Mouse (Mus musculus): Measurements from ENCODE around the gene Hmgcl. TPM values are rescaled to one million over a fixed set of nuclear protein-coding genes. Genes with fewer than 3 reads are reported as not detected.
"Not testable (repeated sequence)": the region's sequence is repeated elsewhere in the genome, so short reads cannot be mapped to it uniquely, and the experiment has no call there.

The Hmgcl gene
- polyA plus RNA-seq, 1 experiment from 2014 or later = 71.0 TPM

DNA sequence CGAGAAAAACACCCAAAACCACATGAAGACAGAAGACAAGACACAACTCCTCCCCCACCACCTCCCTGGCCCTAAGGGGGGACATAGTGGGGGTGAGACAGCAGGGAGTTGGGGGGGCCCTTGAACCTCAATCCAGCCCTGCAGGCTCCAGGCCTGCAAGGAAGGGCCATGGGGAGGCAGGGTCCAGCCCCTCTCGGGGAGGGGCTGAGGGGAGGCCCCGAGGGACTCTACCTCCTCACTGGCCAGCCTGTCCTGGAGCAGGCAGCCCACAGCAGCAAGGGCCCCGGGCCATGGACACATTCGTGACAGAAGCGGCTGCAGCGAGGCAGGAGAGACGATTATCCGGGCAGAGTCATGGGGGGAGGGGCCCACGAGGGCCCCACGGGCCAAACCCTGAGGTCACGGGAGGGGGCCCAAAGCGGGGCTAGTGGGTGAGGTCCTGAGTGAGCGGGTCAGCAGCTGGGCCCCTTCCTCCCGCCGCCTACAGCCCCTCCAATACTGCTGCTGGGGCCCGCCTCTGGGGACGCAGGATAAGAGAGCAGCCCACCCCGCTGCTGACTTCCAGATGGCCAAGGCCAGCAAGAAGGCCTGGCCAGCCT lies 22.1 kb downstream of the Hmgcl start:
- Histone ChIP-seq H3K4me2 (ENCODE audit: low read length) (no peak overlapping the region), H3K4me3 (ENCODE audit: low read depth, low read length) (no peak overlapping the region), H3K9me3 (replicated peaks; ENCODE audit: control insufficient read depth, low read length) (no peaks in the 10 kb centered on the region), H3K4me1 (ENCODE audit: control insufficient read depth, insufficient read depth, low read length) (peaks cover 12% of the 10 kb centered on the region), H3K27me3 (replicated peaks; ENCODE audit: control insufficient read depth, insufficient read depth, low read length) (no peaks in the 10 kb centered on the region), H3K36me3 (ENCODE audit: control insufficient read depth, insufficient read depth, low read length) (peaks cover 51% of the 10 kb centered on the region), H3K9ac (ENCODE audit: low read length) (no peak overlapping the region), H3K27ac (ENCODE audit: low read depth, low read length) (no peak overlapping the region)
- DNase-seq (ENCODE audit: low spot score) (no peak), ATAC-seq (no peak)
- 84% methylated on average over 19 of the region's 19 CpGs for WGBS

DNA sequence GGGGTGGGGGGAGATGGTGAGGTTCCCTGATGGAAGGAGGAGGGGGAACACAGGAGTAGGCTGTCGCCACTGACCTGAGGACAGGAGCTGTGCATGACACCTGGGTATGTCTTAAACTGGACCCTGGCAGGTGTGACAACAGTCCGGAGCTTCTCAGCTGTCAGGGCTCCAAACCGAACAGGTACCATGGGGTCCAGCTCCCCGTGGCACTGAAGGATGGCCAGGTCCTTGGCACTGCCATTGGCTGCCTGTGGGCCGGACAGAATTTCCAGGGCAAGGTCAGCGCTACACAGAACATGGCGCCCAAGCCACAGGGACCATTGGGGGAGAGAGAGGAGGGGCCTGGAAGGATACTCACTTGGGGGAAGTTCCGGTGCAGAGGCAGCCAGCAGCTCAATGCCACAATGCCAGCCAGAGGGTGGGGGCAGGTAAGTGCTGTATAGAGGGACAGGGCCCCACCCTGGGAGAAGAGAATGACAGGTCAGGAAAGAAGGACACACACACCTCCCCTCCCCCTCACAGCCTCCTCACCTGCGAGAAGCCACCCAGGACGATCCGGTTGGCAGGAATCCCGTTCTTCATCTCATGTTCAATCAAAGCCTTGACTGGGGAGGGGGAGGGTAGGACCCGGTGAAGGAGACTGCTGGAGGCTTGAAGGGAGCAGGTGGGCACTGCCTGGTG lies 23.0 kb downstream of the Hmgcl start:
- WGBS = 85% methylated on average over 13 of the region's 13 CpGs
- Histone ChIP-seq H3K27me3 (replicated peaks; ENCODE audit: control insufficient read depth, insufficient read depth, low read length) (no peaks in the 10 kb centered on the region), H3K27ac (ENCODE audit: low read depth, low read length) (no peak overlapping the region), H3K9ac (ENCODE audit: low read length) (no peak overlapping the region), H3K4me3 (ENCODE audit: low read depth, low read length) (no peak overlapping the region), H3K4me2 (ENCODE audit: low read length) (no peak overlapping the region), H3K9me3 (replicated peaks; ENCODE audit: control insufficient read depth, low read length) (no peaks in the 10 kb centered on the region), H3K36me3 (ENCODE audit: control insufficient read depth, insufficient read depth, low read length) (peaks cover 52% of the 10 kb centered on the region), H3K4me1 (ENCODE audit: control insufficient read depth, insufficient read depth, low read length) (peaks cover 9% of the 10 kb centered on the region)
- ATAC-seq = no peak
- DNase-seq (ENCODE audit: low spot score) = no peak

DNA sequence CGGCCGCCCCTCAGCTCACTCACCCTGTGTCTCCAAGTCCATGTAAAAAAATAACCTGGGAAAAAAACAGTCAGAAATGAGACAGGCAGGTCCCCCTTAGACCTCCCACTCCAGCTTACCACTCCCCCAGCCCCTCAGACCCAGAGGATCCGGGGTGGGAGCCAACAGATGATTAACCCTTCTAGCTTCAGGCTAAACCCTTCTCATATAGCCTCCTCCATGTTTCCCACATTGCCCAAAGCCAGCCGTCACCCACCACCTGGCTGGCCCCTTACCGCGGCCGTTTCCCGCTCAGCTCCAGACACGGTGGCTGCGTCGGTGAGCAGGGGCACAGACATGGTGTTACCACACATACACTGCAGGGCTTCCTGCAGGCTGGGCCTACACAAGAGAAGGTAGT lies 24.3 kb downstream of the Hmgcl start:
- H3K27me3 ChIP-seq (replicated peaks; ENCODE audit: control insufficient read depth, insufficient read depth, low read length) = no peaks in the 10 kb centered on the region
- ATAC-seq (no peak), DNase-seq (ENCODE audit: low spot score) (no peak)
- no peak overlapping the region for H3K27ac ChIP-seq (ENCODE audit: low read depth, low read length)
- peaks cover 65% of the 10 kb centered on the region for H3K36me3 ChIP-seq (ENCODE audit: control insufficient read depth, insufficient read depth, low read length)
- H3K4me2 ChIP-seq (ENCODE audit: low read length) = no peak overlapping the region
- H3K4me1 ChIP-seq (ENCODE audit: control insufficient read depth, insufficient read depth, low read length) = peaks cover 6% of the 10 kb centered on the region; the same call in 1 of the 2 replicates
- no peak overlapping the region for H3K9ac ChIP-seq (ENCODE audit: low read length)
- H3K9me3 ChIP-seq (replicated peaks; ENCODE audit: control insufficient read depth, low read length) = no peaks in the 10 kb centered on the region
- no peak overlapping the region for H3K4me3 ChIP-seq (ENCODE audit: low read depth, low read length)
- 89% methylated on average over 11 of the region's 11 CpGs for WGBS

GRCm38 (mm10) chr4:135971805-135972555 lies 25.7 kb downstream of the Hmgcl start:
- Histone ChIP-seq H3K4me2 (ENCODE audit: low read length) (peak overlapping the region; percentile 95), H3K4me1 (ENCODE audit: control insufficient read depth, insufficient read depth, low read length) (peaks cover 6% of the 10 kb centered on the region; the same call in 1 of the 2 replicates), H3K9ac (ENCODE audit: low read length) (peak overlapping the region; percentile 96), H3K36me3 (ENCODE audit: control insufficient read depth, insufficient read depth, low read length) (peaks cover 66% of the 10 kb centered on the region), H3K27me3 (replicated peaks; ENCODE audit: control insufficient read depth, insufficient read depth, low read length) (no peaks in the 10 kb centered on the region), H3K9me3 (replicated peaks; ENCODE audit: control insufficient read depth, low read length) (no peaks in the 10 kb centered on the region), H3K4me3 (ENCODE audit: low read depth, low read length) (peak overlapping the region; percentile 99), H3K27ac (ENCODE audit: low read depth, low read length) (peak overlapping the region; percentile 52; the same call in 1 of the 2 replicates)
- ATAC-seq (peak; percentile 55), DNase-seq (ENCODE audit: low spot score) (no peak)
- WGBS = under 1% methylated on average over 35 of the region's 35 CpGs

- no peaks in the 10 kb centered on the region for H3K27me3 ChIP-seq (replicated peaks; ENCODE audit: control insufficient read depth, insufficient read depth, low read length)
- H3K36me3 ChIP-seq (ENCODE audit: control insufficient read depth, insufficient read depth, low read length) = peaks cover 65% of the 10 kb centered on the region
- peaks cover 6% of the 10 kb centered on the region; the same call in 1 of the 2 replicates for H3K4me1 ChIP-seq (ENCODE audit: control insufficient read depth, insufficient read depth, low read length)
- peak within 1 kb of the TSS; percentile 96 for H3K9ac ChIP-seq (ENCODE audit: low read length)
- H3K4me2 ChIP-seq (ENCODE audit: low read length) = peak within 1 kb of the TSS; percentile 95
- H3K4me3 ChIP-seq (ENCODE audit: low read depth, low read length) = peak within 1 kb of the TSS; percentile 99
- H3K27ac ChIP-seq (ENCODE audit: low read depth, low read length) = peak within 1 kb of the TSS; percentile 52; the same call in 1 of the 2 replicates
- ATAC-seq (peak; percentile 84), DNase-seq (ENCODE audit: low spot score) (peak; percentile 91)
- WGBS = under 1% methylated on average over 19 of the region's 19 CpGs
- H3K9me3 ChIP-seq (replicated peaks; ENCODE audit: control insufficient read depth, low read length) = no peaks in the 10 kb centered on the region
Observed at GRCm38 (mm10) chr4:135972556-135972906, 26.3 kb downstream of the Hmgcl start, which contains the start of gene Lypla2. Lypla2 (minus strand) TSS chr4:135972626.

- WGBS = 72% methylated on average over 13 of the region's 13 CpGs
Observed at GRCm38 (mm10) chr4:135972911-135973811, 26.9 kb downstream of the Hmgcl start.

GRCm38 (mm10) chr4:135976146-135976545 lies 29.9 kb downstream of the Hmgcl start:
- WGBS = 95% methylated on average over 12 of the region's 12 CpGs
- ATAC-seq = no peak
- peaks cover 43% of the 10 kb centered on the region for H3K36me3 ChIP-seq (ENCODE audit: control insufficient read depth, insufficient read depth, low read length)

More at GRCm38 (mm10) chr4:135972911-135973811, 26.9 kb downstream of the Hmgcl start:
- Histone ChIP-seq H3K4me3 (ENCODE audit: low read depth, low read length) (peak overlapping the region; percentile 99), H3K27ac (ENCODE audit: low read depth, low read length) (no peak overlapping the region), H3K36me3 (ENCODE audit: control insufficient read depth, insufficient read depth, low read length) (peaks cover 58% of the 10 kb centered on the region), H3K27me3 (replicated peaks; ENCODE audit: control insufficient read depth, insufficient read depth, low read length) (no peaks in the 10 kb centered on the region), H3K9ac (ENCODE audit: low read length) (peak overlapping the region; percentile 96), H3K9me3 (replicated peaks; ENCODE audit: control insufficient read depth, low read length) (no peaks in the 10 kb centered on the region), H3K4me2 (ENCODE audit: low read length) (peak overlapping the region; percentile 95), H3K4me1 (ENCODE audit: control insufficient read depth, insufficient read depth, low read length) (peaks cover 6% of the 10 kb centered on the region; the same call in 1 of the 2 replicates)
- ATAC-seq (no peak), DNase-seq (ENCODE audit: low spot score) (no peak)

DNA sequence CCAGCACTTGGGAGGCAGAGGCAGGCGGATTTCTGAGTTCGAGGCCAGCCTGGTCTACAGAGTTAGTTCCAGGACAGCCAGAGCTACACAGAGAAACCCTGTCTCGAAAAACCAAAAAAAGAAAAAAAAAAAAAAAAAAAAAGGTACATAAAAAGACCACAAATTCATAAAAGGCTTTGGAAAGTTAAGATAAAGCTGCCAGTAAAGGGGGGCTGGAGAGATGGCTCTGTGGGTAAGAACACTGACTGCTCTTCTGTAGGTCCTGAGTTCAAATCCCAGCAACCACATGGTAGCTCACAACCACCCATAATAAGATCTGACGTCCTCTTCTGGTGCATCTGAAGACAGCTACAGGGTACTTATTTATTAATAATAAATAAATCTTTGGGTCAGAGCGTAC lies 34.0 kb downstream of the Hmgcl start:
- DNase-seq (ENCODE audit: low spot score); H3K4me2 ChIP-seq (ENCODE audit: low read length); ATAC-seq; H3K27ac ChIP-seq (ENCODE audit: low read depth, low read length); H3K27me3 ChIP-seq (replicated peaks; ENCODE audit: control insufficient read depth, insufficient read depth, low read length); H3K4me1 ChIP-seq (ENCODE audit: control insufficient read depth, insufficient read depth, low read length); H3K4me3 ChIP-seq (ENCODE audit: low read depth, low read length); H3K9ac ChIP-seq (ENCODE audit: low read length); H3K9me3 ChIP-seq (replicated peaks; ENCODE audit: control insufficient read depth, low read length): not testable (repeated sequence)
- peaks cover 59% of the 10 kb centered on the region for H3K36me3 ChIP-seq (ENCODE audit: control insufficient read depth, insufficient read depth, low read length)
- WGBS = 94% methylated on average over 5 of the region's 5 CpGs

More at GRCm38 (mm10) chr4:135976146-135976545, 29.9 kb downstream of the Hmgcl start:
- no peak for DNase-seq (ENCODE audit: low spot score)
- H3K9ac ChIP-seq (ENCODE audit: low read length) = no peak overlapping the region
- H3K4me3 ChIP-seq (ENCODE audit: low read depth, low read length) = no peak overlapping the region
- H3K27me3 ChIP-seq (replicated peaks; ENCODE audit: control insufficient read depth, insufficient read depth, low read length) = no peaks in the 10 kb centered on the region
- peaks cover 6% of the 10 kb centered on the region; the same call in 1 of the 2 replicates for H3K4me1 ChIP-seq (ENCODE audit: control insufficient read depth, insufficient read depth, low read length)
- H3K27ac ChIP-seq (ENCODE audit: low read depth, low read length) = no peak overlapping the region
- no peaks in the 10 kb centered on the region for H3K9me3 ChIP-seq (replicated peaks; ENCODE audit: control insufficient read depth, low read length)
- H3K4me2 ChIP-seq (ENCODE audit: low read length) = no peak overlapping the region
